Mouse (Mus musculus): ENCODE data around the gene Mapre1. TPM values are rescaled to one million over a fixed set of nuclear protein-coding genes. Genes with fewer than 3 reads are reported as not detected.

The Mapre1 gene
- polyA plus RNA-seq, 1 experiment from 2014 or later, result 438 TPM

DNA sequence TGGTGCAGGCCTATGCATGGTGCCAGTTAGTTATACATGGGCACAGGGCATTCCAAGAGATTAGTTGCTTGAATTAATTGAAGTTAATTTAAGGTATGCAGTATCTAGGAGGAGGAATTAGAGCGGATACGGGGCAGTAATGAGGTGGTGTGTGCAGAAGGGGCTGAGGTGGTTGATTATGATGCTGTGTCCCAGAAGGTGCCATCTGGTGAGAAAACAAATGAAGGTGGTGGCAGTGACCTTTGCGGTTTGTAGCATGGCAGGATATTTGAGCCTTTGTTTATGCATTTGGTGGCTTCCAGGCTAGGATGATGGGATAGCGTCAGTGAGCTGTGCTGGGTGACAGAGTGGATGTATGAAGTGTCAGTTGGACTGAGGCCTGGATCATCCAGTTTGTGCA lies 15.8 kb upstream of the Mapre1 start:
- Histone ChIP-seq H3K4me3 (no peak overlapping the region), H3K36me3 (no peaks in the 10 kb centered on the region), H3K27me3 (no peaks in the 10 kb centered on the region), H3K4me2 (no peak overlapping the region), H3K4me1 (replicated peaks) (no peaks in the 10 kb centered on the region), H3K9me3 (no peaks in the 10 kb centered on the region), H3K9ac (no peak overlapping the region), H3K27ac (no peak overlapping the region)
- ATAC-seq (ENCODE audit: low FRiP score), result no peak
- 83% methylated on average over 4 of the region's 4 CpGs for WGBS

DNA sequence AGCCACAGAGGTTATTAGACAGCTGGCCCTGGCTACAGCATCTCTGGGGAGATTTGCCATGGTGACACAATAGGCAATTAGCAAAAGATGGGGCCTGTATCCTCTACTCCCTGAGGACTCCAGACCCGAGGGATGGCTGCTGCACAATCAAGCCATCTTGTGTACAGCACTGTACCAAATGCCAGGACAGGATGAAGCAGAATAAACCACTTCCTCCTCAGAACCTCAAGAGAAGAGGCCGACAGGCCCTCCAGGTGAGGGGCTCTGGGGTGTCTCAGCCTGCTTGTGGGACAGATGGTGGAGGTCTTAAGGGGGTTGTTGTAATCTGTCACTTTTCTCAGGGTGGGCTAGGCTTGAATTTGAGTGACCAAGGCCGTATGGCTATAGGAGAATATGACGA lies 7.0 kb upstream of the Mapre1 start:
- Histone ChIP-seq H3K9ac (no peak overlapping the region), H3K4me1 (replicated peaks) (no peaks in the 10 kb centered on the region), H3K4me2 (no peak overlapping the region), H3K27ac (no peak overlapping the region), H3K4me3 (no peak overlapping the region), H3K27me3 (no peaks in the 10 kb centered on the region), H3K36me3 (no peaks in the 10 kb centered on the region), H3K9me3 (no peaks in the 10 kb centered on the region)
- WGBS, result 80% methylated on average over 4 of the region's 4 CpGs
- no peak for ATAC-seq (ENCODE audit: low FRiP score)

DNA sequence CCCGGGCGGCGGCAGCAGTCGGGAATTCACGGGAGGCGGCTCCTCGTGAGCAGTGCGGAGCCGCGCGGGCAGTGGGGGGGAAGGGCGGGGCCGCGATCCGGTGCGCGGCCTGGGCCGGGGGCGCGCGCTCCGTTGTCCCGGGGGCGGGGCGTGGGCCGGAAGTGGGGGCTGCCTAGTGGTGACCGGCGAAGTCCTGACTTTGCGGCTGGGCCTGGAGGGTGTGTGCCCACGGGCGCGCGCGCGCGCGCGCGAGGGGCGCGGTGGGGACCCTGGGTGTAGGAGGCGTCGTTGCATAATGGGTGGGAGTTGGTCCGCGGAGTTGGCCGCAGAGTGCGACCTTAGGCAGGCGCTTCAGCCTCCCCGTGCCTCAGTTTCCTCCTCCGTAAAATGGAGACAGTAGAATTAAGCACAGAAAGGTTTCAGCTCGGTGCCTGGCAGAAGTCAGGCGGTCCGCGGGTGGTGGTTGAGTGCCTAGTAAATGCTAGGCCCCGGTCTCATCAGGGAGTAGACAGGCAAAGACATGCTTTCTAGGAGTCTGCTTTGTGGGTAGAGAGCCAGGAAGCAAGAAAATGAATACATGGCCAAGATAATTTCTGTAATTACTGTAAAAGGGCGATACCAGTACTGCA lies 477 bp downstream of the Mapre1 start:
- peak overlapping the region; percentile 89 for H3K4me2 ChIP-seq
- peak overlapping the region; percentile 89 for H3K9ac ChIP-seq
- no peaks in the 10 kb centered on the region for H3K9me3 ChIP-seq
- no peaks in the 10 kb centered on the region for H3K27me3 ChIP-seq
- peaks cover 1% of the 10 kb centered on the region for H3K36me3 ChIP-seq
- H3K27ac ChIP-seq, result peak overlapping the region; percentile 97
- WGBS, result 2% methylated on average over 53 of the region's 56 CpGs
- peak overlapping the region; percentile 72 for H3K4me3 ChIP-seq
- peaks cover 50% of the 10 kb centered on the region for H3K4me1 ChIP-seq (replicated peaks)
- peak; percentile 82 for ATAC-seq (ENCODE audit: low FRiP score)

DNA sequence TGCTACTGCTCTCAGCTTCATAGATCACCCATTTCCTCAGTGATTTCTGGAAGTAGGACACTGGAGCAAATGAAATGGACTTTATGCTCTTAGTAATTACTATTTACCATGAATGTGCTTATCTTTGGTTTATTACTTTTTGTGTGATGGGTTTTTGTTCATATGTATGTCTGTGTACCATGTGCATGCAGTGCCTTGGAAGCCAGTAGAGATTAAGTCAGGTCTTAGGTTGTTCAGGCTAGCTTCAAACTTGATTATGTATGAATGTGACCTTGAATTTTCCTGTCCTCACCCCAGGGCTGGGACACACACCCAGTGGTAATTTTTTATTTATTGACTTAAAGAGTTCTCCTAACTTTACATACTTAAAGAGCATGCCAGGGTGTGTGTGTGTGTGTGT lies 6.9 kb downstream of the Mapre1 start:
- H3K4me1 ChIP-seq (replicated peaks), result peaks cover 53% of the 10 kb centered on the region
- H3K4me2 ChIP-seq, result no peak overlapping the region
- H3K27ac ChIP-seq, result no peak overlapping the region
- H3K9ac ChIP-seq, result no peak overlapping the region
- no peak overlapping the region for H3K4me3 ChIP-seq
- H3K9me3 ChIP-seq, result no peaks in the 10 kb centered on the region
- H3K36me3 ChIP-seq, result peaks cover 36% of the 10 kb centered on the region
- H3K27me3 ChIP-seq, result no peaks in the 10 kb centered on the region
- no peak for ATAC-seq (ENCODE audit: low FRiP score)

DNA sequence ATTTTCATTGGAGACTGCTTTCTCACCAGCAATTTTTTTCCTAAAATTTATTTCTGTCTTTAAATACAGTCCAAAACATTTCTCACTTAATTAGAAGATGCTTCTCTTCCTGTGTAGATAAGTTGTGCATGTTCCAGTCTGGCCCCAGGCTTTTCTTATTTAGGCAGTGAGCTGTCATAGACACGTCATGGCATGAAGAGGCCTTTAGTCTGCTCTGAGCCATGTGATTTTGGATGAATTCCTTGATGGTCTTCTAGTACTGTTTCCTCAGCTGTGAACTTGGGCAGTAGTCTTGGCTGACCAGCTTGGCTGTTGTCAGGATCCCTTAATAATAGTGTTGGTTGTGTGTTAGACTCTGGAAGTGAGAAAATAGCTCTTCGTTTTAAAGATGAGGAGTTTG lies 9.3 kb downstream of the Mapre1 start:
- H3K4me3 ChIP-seq, result no peak overlapping the region
- 88% methylated on average over 2 of the region's 2 CpGs for WGBS
- H3K9me3 ChIP-seq, result no peaks in the 10 kb centered on the region
- H3K4me2 ChIP-seq, result no peak overlapping the region
- H3K27ac ChIP-seq, result no peak overlapping the region
- peaks cover 30% of the 10 kb centered on the region for H3K4me1 ChIP-seq (replicated peaks)
- no peak overlapping the region for H3K9ac ChIP-seq
- peaks cover 41% of the 10 kb centered on the region for H3K36me3 ChIP-seq
- no peaks in the 10 kb centered on the region for H3K27me3 ChIP-seq
- no peak for ATAC-seq (ENCODE audit: low FRiP score)

DNA sequence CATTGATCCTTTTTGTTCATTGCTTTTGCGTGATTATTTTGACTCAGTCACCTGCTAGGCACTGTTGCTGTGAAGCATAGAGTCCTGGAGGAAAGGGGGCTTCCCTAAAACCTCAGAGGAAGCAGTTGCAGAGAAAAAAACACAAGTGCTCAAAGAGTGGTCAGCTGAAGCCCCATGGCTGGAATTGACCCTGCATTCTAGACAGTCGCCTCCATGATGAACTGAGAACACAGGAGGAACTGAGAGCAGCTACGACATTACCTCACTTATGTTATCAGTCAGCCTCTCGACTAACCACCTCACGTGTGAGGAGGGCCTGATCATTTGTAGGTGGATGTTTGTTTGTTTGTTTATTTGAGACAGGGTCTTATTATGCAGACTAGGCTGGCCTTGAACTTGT lies 21.0 kb downstream of the Mapre1 start:
- 96% methylated on average over 5 of the region's 5 CpGs for WGBS
- ATAC-seq (ENCODE audit: low FRiP score), result no peak
- H3K9me3 ChIP-seq, result no peaks in the 10 kb centered on the region
- no peak overlapping the region for H3K9ac ChIP-seq
- no peak overlapping the region for H3K27ac ChIP-seq
- H3K4me2 ChIP-seq, result no peak overlapping the region
- no peaks in the 10 kb centered on the region for H3K27me3 ChIP-seq
- peaks cover 96% of the 10 kb centered on the region for H3K36me3 ChIP-seq
- no peaks in the 10 kb centered on the region for H3K4me1 ChIP-seq (replicated peaks)
- H3K4me3 ChIP-seq, result no peak overlapping the region

DNA sequence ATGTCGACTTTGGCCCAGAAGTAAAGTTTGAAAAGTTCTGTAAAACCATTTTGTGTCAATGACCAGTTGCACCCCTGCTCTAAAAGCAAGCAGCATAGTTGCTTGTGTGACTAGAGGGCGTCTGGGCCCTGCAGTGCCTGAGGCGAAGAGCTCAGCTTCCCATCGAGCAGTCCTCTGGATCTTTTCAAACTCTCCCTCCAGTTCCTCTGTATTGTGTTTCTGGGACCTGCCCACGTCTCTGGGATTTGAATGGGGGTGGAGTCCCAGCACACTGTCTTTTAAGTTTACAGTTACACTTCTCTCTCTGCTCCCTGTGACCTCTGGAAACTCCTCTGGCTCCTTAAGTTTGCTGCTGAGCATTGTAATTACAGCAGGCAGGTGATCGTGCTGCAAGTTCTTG lies 26.4 kb downstream of the Mapre1 start:
- no peak overlapping the region for H3K9ac ChIP-seq
- H3K4me2 ChIP-seq, result no peak overlapping the region
- no peak overlapping the region for H3K4me3 ChIP-seq
- H3K27me3 ChIP-seq, result no peaks in the 10 kb centered on the region
- no peak overlapping the region for H3K27ac ChIP-seq
- H3K4me1 ChIP-seq (replicated peaks), result no peaks in the 10 kb centered on the region
- H3K36me3 ChIP-seq, result peaks cover 78% of the 10 kb centered on the region
- no peak for ATAC-seq (ENCODE audit: low FRiP score)
- no peaks in the 10 kb centered on the region for H3K9me3 ChIP-seq
- WGBS, result 63% methylated on average over 6 of the region's 6 CpGs

DNA sequence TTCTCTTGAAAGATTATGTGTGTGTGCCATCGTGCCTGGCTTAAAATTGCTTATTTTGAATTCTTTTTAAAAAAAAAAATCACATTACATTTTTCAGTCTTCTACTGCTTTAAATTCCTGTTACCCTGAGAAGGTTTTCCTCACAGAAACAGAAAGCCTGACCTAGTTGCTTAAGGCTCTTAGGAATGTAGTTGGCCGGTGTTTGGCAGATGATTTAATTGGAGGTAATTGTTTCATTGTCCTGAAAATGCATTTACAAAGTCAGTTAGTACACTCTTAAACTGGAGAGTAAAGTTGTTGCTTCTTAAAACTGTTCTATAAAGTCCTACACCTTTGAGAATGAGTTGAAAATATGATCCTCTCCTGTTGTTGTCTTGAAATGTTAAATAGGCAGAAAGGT lies 27.8 kb downstream of the Mapre1 start:
- Histone ChIP-seq H3K9ac (no peak overlapping the region), H3K27ac (no peak overlapping the region), H3K9me3 (no peaks in the 10 kb centered on the region), H3K27me3 (no peaks in the 10 kb centered on the region), H3K4me2 (no peak overlapping the region), H3K4me1 (replicated peaks) (no peaks in the 10 kb centered on the region), H3K4me3 (no peak overlapping the region), H3K36me3 (peaks cover 79% of the 10 kb centered on the region)
- 86% methylated on average over 2 of the region's 2 CpGs for WGBS
- no peak for ATAC-seq (ENCODE audit: low FRiP score)

DNA sequence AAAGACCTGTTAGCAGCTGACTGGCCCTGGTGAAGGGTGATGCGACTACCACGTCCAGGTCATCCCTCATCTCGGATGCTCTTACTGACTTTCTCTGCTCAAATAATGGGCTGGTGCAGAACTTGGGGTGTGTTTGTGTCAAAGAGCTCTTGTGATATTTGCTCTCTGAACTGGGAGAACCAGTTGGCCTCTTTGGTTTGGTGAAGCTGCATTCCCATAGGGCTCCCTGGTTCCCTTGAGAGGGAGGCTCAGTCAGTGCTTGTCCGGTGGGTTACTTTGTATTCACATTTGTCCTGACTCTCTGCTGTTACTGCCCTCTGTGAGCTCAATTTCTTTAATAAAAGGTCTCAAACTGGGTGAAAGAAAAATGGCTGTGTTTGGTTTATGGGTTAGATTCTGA lies 31.9 kb downstream of the Mapre1 start:
- H3K4me2 ChIP-seq, result no peak overlapping the region
- H3K9me3 ChIP-seq, result no peaks in the 10 kb centered on the region
- H3K9ac ChIP-seq, result no peak overlapping the region
- 96% methylated on average over 4 of the region's 4 CpGs for WGBS
- H3K36me3 ChIP-seq, result peaks cover 53% of the 10 kb centered on the region
- no peak overlapping the region for H3K4me3 ChIP-seq
- no peaks in the 10 kb centered on the region for H3K27me3 ChIP-seq
- H3K4me1 ChIP-seq (replicated peaks), result no peaks in the 10 kb centered on the region
- H3K27ac ChIP-seq, result no peak overlapping the region
- ATAC-seq (ENCODE audit: low FRiP score), result no peak

DNA sequence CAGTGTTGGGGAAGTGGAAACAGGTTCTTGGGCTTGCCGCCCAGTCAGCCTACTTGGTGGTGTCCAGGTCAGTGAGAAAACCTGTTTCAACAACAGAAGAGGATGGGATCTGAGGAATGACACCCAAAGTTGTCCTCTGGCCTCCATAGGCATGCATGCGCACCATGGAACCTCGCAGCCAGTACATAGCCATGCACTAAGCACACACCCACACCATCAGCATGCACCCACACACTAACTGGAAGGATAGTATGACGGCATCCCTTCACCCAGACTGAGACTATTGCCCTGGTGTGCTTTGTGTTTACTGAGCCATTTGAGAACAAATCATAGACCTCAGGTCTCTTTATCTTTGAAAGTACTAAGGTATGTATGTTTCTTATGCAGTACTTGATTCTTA lies 34.4 kb downstream of the Mapre1 start:
- over 99% methylated on average over 4 of the region's 4 CpGs for WGBS
- no peak overlapping the region for H3K27ac ChIP-seq
- ATAC-seq (ENCODE audit: low FRiP score), result no peak

DNA sequence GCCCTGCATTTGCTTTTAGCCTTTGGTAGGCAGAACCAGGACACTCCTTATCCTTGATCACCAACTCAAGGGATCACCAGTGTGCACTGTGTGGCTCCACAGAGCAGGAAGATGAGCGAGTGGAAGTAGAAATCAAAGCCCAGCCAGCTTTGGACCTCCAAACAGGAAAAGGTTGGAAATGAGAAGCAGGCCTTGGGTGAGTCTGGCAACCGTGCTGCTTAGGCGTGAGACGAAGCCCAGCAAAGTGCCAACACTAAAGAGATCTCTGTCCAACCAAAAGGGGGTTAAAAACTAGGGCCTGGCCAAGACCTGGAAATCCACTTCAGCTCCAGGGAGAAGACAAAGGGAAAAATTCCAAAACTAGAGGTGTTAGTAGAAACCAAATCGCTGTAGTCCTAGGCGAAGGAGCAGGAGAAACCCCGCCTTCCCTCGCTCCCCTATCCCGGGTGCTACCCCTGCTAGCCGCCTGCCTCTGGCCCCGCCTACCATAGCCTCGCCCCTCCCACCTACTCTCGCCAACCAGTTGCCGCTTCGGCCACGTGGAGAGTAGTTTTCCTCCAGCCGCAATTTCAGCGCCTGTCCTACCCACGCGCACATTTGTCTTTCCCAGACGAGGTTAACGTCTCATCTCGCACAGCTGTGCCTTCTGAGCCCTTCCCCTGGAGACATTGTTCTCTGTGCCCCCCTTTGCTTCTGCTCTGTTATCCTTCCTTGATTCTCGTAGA lies 37.7 kb downstream of the Mapre1 start:
- 0 out of 2 replicates have a peak overlapping the region, but pooled peaks have one; percentile 3 for H3K27ac ChIP-seq
- 18% methylated on average over 24 of the region's 24 CpGs for WGBS

More for the DNA sequence above, 34.4 kb downstream of the Mapre1 start:
- Histone ChIP-seq H3K4me1 (replicated peaks) (peaks cover 12% of the 10 kb centered on the region), H3K36me3 (peaks cover 42% of the 10 kb centered on the region), H3K9ac (no peak overlapping the region), H3K27me3 (no peaks in the 10 kb centered on the region), H3K4me2 (no peak overlapping the region), H3K4me3 (no peak overlapping the region), H3K9me3 (no peaks in the 10 kb centered on the region)

DNA sequence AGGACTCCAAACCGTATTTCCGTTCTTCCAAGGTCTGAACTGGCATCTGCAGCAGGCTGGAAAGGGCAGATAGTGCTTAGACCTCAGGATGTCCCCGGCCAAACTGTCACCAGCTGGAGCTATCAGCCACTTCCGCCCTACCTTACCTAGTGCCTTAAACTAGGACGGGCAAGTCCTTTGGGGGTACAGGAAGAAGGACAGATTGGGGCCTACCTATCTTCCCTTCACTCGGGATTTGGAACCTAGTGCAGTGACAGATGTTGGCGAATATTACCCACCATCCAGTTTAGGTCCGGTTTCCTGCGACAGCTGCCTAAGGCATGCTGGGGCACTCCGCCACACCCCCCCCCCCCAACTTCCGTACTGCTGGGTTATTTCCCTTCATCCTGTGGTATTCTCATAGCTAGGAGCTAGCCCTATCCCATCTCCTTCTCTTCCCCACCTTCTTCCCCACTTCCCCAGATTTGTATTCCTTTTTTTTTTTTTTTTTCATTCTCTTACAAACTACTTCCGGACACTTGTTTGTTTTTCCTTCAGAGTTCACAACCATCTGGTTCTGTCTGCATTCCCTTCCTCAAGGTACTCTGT lies 38.4 kb downstream of the Mapre1 start, which contains the start of gene Efcab8:
Gene Efcab8 (plus strand): TSS at position 538 of the 588 bp plus-strand sequence.
- H3K4me2 ChIP-seq, result peak within 1 kb of the TSS; percentile 59
- peaks cover 12% of the 10 kb centered on the region for H3K4me1 ChIP-seq (replicated peaks)
- 0 out of 2 replicates have a peak within 1 kb of the TSS, but pooled peaks have one; percentile 3 for H3K27ac ChIP-seq
- no peaks in the 10 kb centered on the region for H3K27me3 ChIP-seq
- ATAC-seq (ENCODE audit: low FRiP score), result no peak
- H3K9ac ChIP-seq, result peak within 1 kb of the TSS; percentile 20; the same call in 1 of the 2 replicates
- WGBS, result 53% methylated on average over 12 of the region's 12 CpGs
- H3K4me3 ChIP-seq, result peak within 1 kb of the TSS; percentile 30
- H3K36me3 ChIP-seq, result 0 out of 2 replicates have a peak, but pooled peaks cover 6% of the 10 kb centered on the region
- H3K9me3 ChIP-seq, result no peaks in the 10 kb centered on the region

More for the DNA sequence above, 37.7 kb downstream of the Mapre1 start:
- Histone ChIP-seq H3K9ac (peak overlapping the region; percentile 20; the same call in 1 of the 2 replicates), H3K36me3 (peaks cover 13% of the 10 kb centered on the region), H3K4me1 (replicated peaks) (peaks cover 12% of the 10 kb centered on the region), H3K4me3 (peak overlapping the region; percentile 30), H3K27me3 (no peaks in the 10 kb centered on the region), H3K9me3 (no peaks in the 10 kb centered on the region), H3K4me2 (peak overlapping the region; percentile 59)
- ATAC-seq (ENCODE audit: low FRiP score), result peak; percentile 74

Measured in hindbrain, embryonic 13.5 days (tissue).